Mouse (Mus musculus): ENCODE measurements at regions not wholly inside any gene's neighbourhood (a gene's known extent, or its start where the extent isn't known, plus 50 kb on each side); places are given as distances from the start of the nearest gene placed in this dataset.
A peak's percentile ranks its signal among the peaks of the same experiment; 100 is the strongest.
"Not testable (repeated sequence)": the region's sequence is repeated elsewhere in the genome, so short reads cannot be mapped to it uniquely, and the experiment has no call there.

DNA sequence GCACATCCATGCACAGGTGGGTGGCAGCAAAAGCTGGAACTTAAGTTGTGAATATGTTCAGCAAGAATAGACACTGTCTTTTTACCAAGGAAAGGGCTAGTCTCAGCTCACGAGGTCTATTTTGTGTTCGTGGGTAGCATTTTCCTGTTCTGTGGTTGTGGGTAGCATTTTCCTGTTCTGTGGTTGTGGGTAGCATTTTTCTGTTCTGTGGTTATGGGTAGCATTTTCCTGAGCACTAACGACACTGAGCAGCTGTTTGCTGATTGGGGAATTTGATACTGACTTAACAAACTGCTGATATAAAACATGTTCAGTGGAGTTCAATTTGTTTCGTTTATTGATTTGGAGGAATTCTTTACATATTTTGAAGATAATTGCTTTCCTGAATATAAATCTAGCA lies 837.8 kb upstream of the Vwc2 start:
- no peak overlapping the region for H3K4me3 ChIP-seq (replicated peaks; ENCODE audit: low read length)
- H3K27me3 ChIP-seq (ENCODE audit: insufficient read depth, low read length), result no peaks in the 10 kb centered on the region
- no peaks in the 10 kb centered on the region for H3K36me3 ChIP-seq (ENCODE audit: insufficient read depth, low read length)
- H3K4me1 ChIP-seq (replicated peaks; ENCODE audit: low read depth, low read length), result no peaks in the 10 kb centered on the region
- TF ChIP-seq NANOG (IDR thresholded peaks at IDR 0.05; ENCODE audit: borderline replicate concordance, low read length) (no peak), POU5F1 (IDR thresholded peaks at IDR 0.05; ENCODE audit: borderline replicate concordance, low read length) (no peak), CTCF (conservative IDR thresholded peaks at IDR 0.05; ENCODE audit: low read length) (no peak)
- no peaks in the 10 kb centered on the region for H3K9me3 ChIP-seq (ENCODE audit: low read length)

DNA sequence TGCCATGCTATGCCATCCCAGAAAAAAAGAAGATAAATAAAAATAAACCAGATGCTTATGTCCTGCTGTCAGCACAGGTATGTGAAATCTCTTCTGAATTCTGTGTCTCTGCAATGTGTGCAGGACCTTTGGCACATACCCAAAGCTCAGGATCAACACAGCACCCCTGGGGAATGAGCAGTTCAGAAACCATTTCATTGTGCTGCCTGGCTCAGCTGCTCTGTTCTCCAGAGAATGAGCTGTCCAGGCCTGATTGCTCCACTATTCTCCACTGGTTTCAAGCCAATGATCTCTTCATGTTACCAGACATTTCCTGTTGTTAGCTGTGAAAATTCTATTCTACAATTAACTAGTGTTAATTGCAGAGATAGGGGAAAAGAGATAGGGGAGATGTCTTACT lies 830.5 kb upstream of the Vwc2 start:
- Histone ChIP-seq H3K27me3 (ENCODE audit: insufficient read depth, low read length) (no peaks in the 10 kb centered on the region), H3K4me1 (replicated peaks; ENCODE audit: low read depth, low read length) (no peaks in the 10 kb centered on the region), H3K4me3 (replicated peaks; ENCODE audit: low read length) (no peak overlapping the region), H3K9me3 (ENCODE audit: low read length) (no peaks in the 10 kb centered on the region), H3K36me3 (ENCODE audit: insufficient read depth, low read length) (no peaks in the 10 kb centered on the region)
- TF ChIP-seq CTCF (conservative IDR thresholded peaks at IDR 0.05; ENCODE audit: low read length) (no peak), POU5F1 (IDR thresholded peaks at IDR 0.05; ENCODE audit: borderline replicate concordance, low read length) (no peak), NANOG (IDR thresholded peaks at IDR 0.05; ENCODE audit: borderline replicate concordance, low read length) (no peak)

DNA sequence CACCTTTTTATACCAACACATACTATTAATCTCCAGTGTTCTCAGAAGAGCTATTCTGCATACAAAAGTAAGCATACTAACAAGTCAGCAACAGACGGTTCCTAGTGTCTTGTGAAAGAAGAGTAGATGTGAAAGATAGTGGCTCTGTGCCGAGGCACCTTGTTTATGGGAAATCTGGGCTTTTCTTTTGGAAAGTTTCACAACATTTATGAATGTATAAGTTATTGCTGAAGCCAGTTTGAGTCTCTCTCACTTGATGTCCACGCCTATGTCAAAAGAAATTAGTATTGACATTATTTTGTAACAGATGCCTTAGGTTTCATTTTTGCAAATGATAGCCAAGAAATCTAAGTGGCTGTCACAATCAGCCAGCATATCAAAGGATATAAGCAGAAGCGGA lies 822.0 kb upstream of the Vwc2 start:
- Histone ChIP-seq H3K36me3 (ENCODE audit: insufficient read depth, low read length) (no peaks in the 10 kb centered on the region), H3K4me1 (replicated peaks; ENCODE audit: low read depth, low read length) (peaks cover 8% of the 10 kb centered on the region; the same call in 1 of the 2 replicates), H3K27me3 (ENCODE audit: insufficient read depth, low read length) (no peaks in the 10 kb centered on the region), H3K4me3 (replicated peaks; ENCODE audit: low read length) (no peak overlapping the region), H3K9me3 (ENCODE audit: low read length) (no peaks in the 10 kb centered on the region)
- TF ChIP-seq NANOG (IDR thresholded peaks at IDR 0.05; ENCODE audit: borderline replicate concordance, low read length) (no peak), POU5F1 (IDR thresholded peaks at IDR 0.05; ENCODE audit: borderline replicate concordance, low read length) (no peak), CTCF (conservative IDR thresholded peaks at IDR 0.05; ENCODE audit: low read length) (no peak)

DNA sequence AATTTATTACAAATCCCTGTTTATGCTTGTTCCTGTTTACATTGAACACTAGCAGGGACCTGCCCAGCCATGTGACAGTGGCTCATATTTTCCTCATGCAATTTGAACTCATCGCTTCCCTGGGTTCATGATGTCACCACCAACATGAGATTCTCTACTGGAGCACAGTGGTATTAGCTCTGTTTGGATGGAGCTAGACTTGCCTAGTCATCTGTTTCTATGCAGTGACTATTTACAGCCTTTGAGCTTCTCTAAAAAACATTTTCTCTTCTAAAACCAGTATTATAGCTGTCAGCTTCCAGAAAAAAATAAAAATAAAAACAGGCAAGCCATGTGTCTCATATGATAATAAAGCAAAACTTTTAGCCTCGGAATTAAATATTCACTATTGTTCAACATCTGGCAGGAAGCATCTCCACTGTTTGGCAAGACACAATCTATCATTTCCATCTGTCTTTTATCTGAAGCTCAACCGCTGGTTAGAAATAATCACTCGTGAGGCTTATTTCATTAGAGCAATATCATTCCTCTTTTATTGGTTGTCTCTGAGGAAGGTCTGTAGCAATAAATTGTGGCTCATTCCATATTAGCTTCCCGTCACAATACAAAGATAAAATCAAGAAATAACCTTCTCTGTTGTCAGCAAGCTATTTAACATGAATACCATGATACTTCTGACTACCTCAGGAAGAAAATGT lies 804.9 kb upstream of the Vwc2 start:
- Histone ChIP-seq H3K36me3 (ENCODE audit: insufficient read depth, low read length) (no peaks in the 10 kb centered on the region), H3K27me3 (ENCODE audit: insufficient read depth, low read length) (no peaks in the 10 kb centered on the region), H3K4me1 (replicated peaks; ENCODE audit: low read depth, low read length) (no peaks in the 10 kb centered on the region; the same call in 1 of the 2 replicates), H3K4me3 (replicated peaks; ENCODE audit: low read length) (no peak overlapping the region), H3K9me3 (ENCODE audit: low read length) (0 out of 2 replicates have a peak, but pooled peaks cover 7% of the 10 kb centered on the region)
- TF ChIP-seq NANOG (IDR thresholded peaks at IDR 0.05; ENCODE audit: borderline replicate concordance, low read length) (no peak), CTCF (conservative IDR thresholded peaks at IDR 0.05; ENCODE audit: low read length) (no peak), POU5F1 (IDR thresholded peaks at IDR 0.05; ENCODE audit: borderline replicate concordance, low read length) (no peak)

DNA sequence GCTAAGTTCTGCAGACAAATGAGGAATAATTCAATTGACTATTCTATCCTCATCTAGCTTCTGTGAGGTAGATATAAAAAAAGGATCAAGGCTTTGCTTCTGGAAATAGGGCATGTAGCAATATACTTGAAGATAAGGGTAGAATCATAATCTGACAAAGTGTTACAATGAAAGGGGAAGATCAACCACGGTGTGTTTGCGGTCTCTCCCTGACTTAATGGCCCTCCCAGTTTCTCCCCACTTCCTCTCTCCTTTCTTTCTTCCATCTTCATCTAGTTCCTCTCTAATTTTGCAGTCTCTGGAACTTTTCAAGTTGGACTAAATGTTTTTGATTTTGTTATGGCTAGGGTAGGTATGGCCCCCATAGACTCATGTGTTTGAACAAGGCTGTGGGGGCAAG lies 796.6 kb upstream of the Vwc2 start:
- Histone ChIP-seq H3K4me1 (replicated peaks; ENCODE audit: low read depth, low read length) (no peaks in the 10 kb centered on the region), H3K36me3 (ENCODE audit: insufficient read depth, low read length) (no peaks in the 10 kb centered on the region), H3K27me3 (ENCODE audit: insufficient read depth, low read length) (no peaks in the 10 kb centered on the region), H3K4me3 (replicated peaks; ENCODE audit: low read length) (no peak overlapping the region), H3K9me3 (ENCODE audit: low read length) (no peaks in the 10 kb centered on the region)
- TF ChIP-seq NANOG (IDR thresholded peaks at IDR 0.05; ENCODE audit: borderline replicate concordance, low read length) (no peak), CTCF (conservative IDR thresholded peaks at IDR 0.05; ENCODE audit: low read length) (no peak), POU5F1 (IDR thresholded peaks at IDR 0.05; ENCODE audit: borderline replicate concordance, low read length) (no peak)

DNA sequence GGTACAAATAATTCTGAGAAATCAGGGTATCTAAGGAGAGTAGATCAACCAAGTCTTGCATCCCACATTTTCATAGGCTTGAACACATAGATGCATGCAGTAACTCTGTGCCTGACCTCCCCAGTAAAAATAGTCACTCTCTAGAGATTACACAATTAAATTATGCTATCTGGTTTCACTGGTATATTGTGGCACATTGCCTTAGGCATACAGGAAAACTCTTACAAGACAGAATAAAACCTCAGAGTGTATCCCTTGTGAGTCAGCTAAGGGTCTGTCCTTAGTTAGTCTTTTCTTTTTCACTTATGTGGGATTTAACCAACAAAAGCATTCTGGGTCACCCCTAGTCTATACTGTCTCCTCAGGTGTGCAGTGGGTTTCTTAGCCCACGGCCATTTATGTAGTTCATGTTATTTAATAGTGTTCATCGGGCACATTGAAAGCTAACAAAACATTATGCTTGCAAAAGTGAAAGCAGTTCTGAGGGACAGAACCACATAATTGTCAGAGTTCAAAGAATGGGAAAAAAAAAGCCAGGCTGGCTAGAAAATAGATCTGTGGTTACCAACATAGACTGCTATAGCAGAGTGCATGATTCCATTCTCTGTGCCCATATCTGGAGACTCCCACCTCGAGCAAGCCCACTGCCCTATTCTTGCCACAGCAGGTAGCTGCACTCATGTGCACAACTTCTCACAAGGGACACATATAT lies 795.8 kb upstream of the Vwc2 start:
- Histone ChIP-seq H3K9me3 (ENCODE audit: low read length) (no peaks in the 10 kb centered on the region), H3K4me1 (replicated peaks; ENCODE audit: low read depth, low read length) (no peaks in the 10 kb centered on the region), H3K27me3 (ENCODE audit: insufficient read depth, low read length) (no peaks in the 10 kb centered on the region), H3K36me3 (ENCODE audit: insufficient read depth, low read length) (no peaks in the 10 kb centered on the region), H3K4me3 (replicated peaks; ENCODE audit: low read length) (no peak overlapping the region)
- TF ChIP-seq CTCF (conservative IDR thresholded peaks at IDR 0.05; ENCODE audit: low read length), result no peak
- TF ChIP-seq POU5F1 (IDR thresholded peaks at IDR 0.05; ENCODE audit: borderline replicate concordance, low read length), result no peak
- no peak for TF ChIP-seq NANOG (IDR thresholded peaks at IDR 0.05; ENCODE audit: borderline replicate concordance, low read length)

DNA sequence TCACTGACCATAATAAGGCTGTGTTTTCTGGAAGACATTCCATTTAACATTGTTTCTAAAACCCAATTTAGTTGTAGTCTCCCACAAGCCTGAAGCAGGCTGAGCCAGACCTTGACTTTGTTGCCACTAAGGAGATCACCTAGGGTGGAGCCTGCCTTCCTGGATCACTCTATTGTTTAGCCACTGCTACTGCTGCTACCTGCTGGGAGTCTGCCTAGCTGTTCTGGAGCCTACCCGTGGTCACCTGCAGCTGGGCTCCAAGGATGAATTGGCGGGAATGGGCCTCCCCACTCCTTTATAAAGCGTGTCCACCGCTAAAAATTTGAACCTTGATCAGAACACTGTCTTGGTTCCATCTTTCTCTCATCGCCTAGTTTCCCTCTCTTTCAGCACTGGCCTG lies 783.8 kb upstream of the Vwc2 start:
- H3K9me3 ChIP-seq (ENCODE audit: low read length), result peaks cover 13% of the 10 kb centered on the region
- H3K4me1 ChIP-seq (replicated peaks; ENCODE audit: low read depth, low read length), result peaks cover 21% of the 10 kb centered on the region
- H3K36me3 ChIP-seq (ENCODE audit: insufficient read depth, low read length); H3K27me3 ChIP-seq (ENCODE audit: insufficient read depth, low read length); H3K4me3 ChIP-seq (replicated peaks; ENCODE audit: low read length): not testable (repeated sequence)

DNA sequence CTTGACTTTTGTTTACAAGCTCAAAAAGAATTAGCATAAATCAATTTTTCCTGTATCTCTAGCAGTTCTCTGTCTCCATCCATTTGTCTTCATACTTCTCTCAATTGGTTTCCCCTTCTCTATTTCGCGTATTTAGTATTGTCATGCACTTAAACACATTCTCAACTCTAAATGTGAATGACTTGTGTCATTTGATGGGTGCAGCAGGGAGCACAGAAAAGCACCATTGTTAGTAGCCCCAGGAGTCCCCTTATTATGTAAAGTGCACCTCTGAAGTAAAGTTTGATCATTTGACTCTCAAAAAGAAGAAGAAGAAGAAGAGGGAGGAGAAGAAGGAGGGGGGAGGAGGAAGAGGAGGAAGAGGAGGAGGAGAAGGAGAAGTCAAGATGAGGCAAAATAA lies 776.2 kb upstream of the Vwc2 start:
- Histone ChIP-seq H3K27me3 (ENCODE audit: insufficient read depth, low read length) (no peaks in the 10 kb centered on the region), H3K4me1 (replicated peaks; ENCODE audit: low read depth, low read length) (peaks cover 20% of the 10 kb centered on the region), H3K36me3 (ENCODE audit: insufficient read depth, low read length) (no peaks in the 10 kb centered on the region), H3K9me3 (ENCODE audit: low read length) (no peaks in the 10 kb centered on the region), H3K4me3 (replicated peaks; ENCODE audit: low read length) (no peak overlapping the region)
- TF ChIP-seq POU5F1 (IDR thresholded peaks at IDR 0.05; ENCODE audit: borderline replicate concordance, low read length), result peak; percentile 98
- TF ChIP-seq CTCF (conservative IDR thresholded peaks at IDR 0.05; ENCODE audit: low read length), result no peak
- TF ChIP-seq NANOG (IDR thresholded peaks at IDR 0.05; ENCODE audit: borderline replicate concordance, low read length), result peak; percentile 97

DNA sequence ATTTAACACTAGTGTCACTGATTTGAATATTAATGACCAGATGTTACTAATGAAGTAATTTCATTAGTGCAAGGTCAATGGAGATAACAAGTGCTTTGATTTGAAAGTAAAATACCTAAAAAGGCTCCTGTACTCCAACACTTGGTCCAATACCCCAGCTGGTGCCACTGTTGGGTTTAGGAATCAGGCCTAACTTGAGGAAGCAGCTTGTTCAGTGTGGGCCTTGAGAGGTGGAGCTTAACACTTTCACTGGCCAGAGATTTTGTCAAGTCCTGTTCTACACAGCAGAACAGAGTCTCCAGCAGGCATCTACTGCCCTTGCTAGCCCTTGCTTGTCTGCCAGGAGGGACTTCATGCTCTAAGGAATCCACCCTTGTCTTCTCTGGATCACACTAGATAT lies 741.7 kb upstream of the Vwc2 start:
- no peaks in the 10 kb centered on the region for H3K27me3 ChIP-seq (ENCODE audit: insufficient read depth, low read length)
- no peaks in the 10 kb centered on the region for H3K9me3 ChIP-seq (ENCODE audit: low read length)
- H3K4me1 ChIP-seq (replicated peaks; ENCODE audit: low read depth, low read length), result no peaks in the 10 kb centered on the region
- H3K4me3 ChIP-seq (replicated peaks; ENCODE audit: low read length), result no peak overlapping the region
- H3K36me3 ChIP-seq (ENCODE audit: insufficient read depth, low read length), result no peaks in the 10 kb centered on the region
- TF ChIP-seq POU5F1 (IDR thresholded peaks at IDR 0.05; ENCODE audit: borderline replicate concordance, low read length), result no peak
- no peak for TF ChIP-seq CTCF (conservative IDR thresholded peaks at IDR 0.05; ENCODE audit: low read length)
- no peak for TF ChIP-seq NANOG (IDR thresholded peaks at IDR 0.05; ENCODE audit: borderline replicate concordance, low read length)

Data from E14TG2a.4 (cell line).